Mouse (Mus musculus): ENCODE results near the gene Trim14. TPM values are rescaled to one million over a fixed set of nuclear protein-coding genes. Genes with fewer than 3 reads are reported as not detected.

Trim14 gene
- polyA plus RNA-seq, 1 experiment from 2014 or later = 11.4 TPM

DNA sequence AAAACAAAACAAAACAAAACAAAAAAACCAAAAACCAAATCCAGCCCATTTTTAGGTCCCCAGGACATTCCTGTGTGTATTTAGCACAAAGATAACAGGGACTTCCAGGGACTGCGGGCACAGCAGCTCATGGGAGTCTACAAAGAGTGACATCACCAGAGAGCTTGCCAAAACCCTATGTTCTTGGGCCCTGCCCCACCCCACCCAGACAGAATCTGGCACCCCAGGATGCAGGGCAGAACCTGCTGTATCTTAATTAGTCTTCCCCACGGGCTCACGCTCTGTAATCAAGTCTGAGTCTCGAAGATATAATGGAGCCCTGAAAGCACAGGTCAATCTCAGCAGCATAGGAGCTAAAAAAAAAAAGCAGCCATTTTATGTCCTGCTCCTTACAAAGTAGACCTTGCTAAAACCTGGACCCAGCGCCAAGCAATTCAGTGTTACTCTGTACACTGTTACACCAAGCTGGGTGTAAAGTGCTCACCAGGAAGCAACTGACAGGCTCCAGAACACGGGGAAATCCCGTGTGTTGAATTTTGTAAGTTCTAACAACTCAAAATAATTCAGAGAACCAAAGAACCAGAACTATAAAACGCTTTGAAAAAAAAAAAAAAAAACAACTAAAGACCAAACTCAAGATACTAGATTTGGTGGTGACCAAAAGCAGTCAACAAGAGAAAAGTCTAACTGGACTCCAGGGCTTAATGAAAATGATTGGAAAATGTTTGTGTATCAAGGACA is 31.2 kb upstream of the Trim14 start:
- Histone ChIP-seq H3K9me3 (ENCODE audit: control insufficient read depth, low read length) (0 out of 2 replicates have a peak, but pooled peaks cover 6% of the 10 kb centered on the region), H3K4me2 (ENCODE audit: low read length) (no peak overlapping the region), H3K27ac (ENCODE audit: low read depth) (no peak overlapping the region), H3K9ac (ENCODE audit: low read length) (no peak overlapping the region), H3K4me3 (ENCODE audit: low read depth, low read length) (no peak overlapping the region), H3K27me3 (replicated peaks; ENCODE audit: control insufficient read depth, insufficient read depth, low read length) (no peaks in the 10 kb centered on the region), H3K36me3 (ENCODE audit: control insufficient read depth, insufficient read depth, low read length) (no peaks in the 10 kb centered on the region), H3K4me1 (replicated peaks; ENCODE audit: control insufficient read depth, insufficient read depth, low read length) (no peaks in the 10 kb centered on the region)
- ATAC-seq (replicated peaks; ENCODE audit: low FRiP score, low TSS enrichment, low read depth) = no peak
- 76% methylated on average over 8 of the region's 8 CpGs for WGBS
- no peak for DNase-seq (ENCODE audit: low spot score)

DNA sequence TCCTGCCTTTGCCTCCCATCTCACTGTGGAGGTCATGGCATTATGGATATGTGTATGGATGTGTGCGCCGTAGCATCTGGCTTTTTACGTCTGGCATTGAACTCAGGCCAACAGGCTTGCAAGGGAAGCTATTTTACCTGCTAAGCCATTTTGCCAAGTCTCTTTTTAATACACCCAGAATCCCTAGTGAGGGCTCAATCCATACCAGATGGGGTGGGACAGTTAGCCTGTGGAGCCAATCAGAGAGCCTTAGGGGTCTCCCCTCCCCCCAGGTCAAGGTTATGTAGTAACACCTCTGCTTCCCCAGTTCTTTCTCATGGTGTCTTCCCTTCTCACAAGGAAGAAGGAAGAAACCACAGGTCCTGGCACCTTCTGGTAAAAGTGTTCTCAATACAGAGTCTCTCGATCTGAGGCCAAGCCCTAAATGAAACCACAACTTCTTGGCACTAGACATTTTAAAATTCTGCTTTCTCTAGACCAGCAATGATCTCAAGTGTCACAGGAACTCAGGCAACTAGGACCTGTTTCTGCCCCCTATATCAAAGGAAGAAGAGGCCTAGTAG is 29.5 kb upstream of the Trim14 start:
- Histone ChIP-seq H3K4me1 (replicated peaks; ENCODE audit: control insufficient read depth, insufficient read depth, low read length) (peaks cover 1% of the 10 kb centered on the region; the same call in 1 of the 2 replicates), H3K27ac (ENCODE audit: low read depth) (no peak overlapping the region), H3K36me3 (ENCODE audit: control insufficient read depth, insufficient read depth, low read length) (no peaks in the 10 kb centered on the region), H3K4me3 (ENCODE audit: low read depth, low read length) (no peak overlapping the region), H3K4me2 (ENCODE audit: low read length) (no peak overlapping the region), H3K9ac (ENCODE audit: low read length) (no peak overlapping the region), H3K9me3 (ENCODE audit: control insufficient read depth, low read length) (no peaks in the 10 kb centered on the region), H3K27me3 (replicated peaks; ENCODE audit: control insufficient read depth, insufficient read depth, low read length) (no peaks in the 10 kb centered on the region)
- no peak for DNase-seq (ENCODE audit: low spot score)
- ATAC-seq (replicated peaks; ENCODE audit: low FRiP score, low TSS enrichment, low read depth) = no peak
- WGBS = 90% methylated on average over 4 of the region's 4 CpGs

DNA sequence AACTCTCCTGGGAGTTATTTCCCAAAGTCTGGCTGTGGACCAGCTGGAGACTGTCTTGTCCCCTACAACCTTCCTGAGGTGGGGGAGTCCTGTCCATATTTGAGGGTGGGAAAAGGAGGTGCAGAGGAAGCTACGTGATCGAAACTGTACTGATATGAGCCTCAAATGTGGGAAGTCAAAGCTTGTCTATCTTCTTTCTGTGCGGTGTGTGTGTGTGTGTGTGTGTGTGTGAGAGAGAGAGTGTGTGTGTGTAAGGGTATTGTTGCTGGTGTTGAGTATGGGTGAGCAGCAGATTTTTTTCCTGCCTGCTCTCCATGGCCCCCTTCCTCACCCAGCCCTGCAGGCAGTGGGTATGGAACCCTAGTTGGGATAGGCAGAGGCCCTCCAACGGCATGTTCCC is 28.3 kb upstream of the Trim14 start:
- Histone ChIP-seq H3K9ac (ENCODE audit: low read length) (no peak overlapping the region), H3K9me3 (ENCODE audit: control insufficient read depth, low read length) (no peaks in the 10 kb centered on the region), H3K4me1 (replicated peaks; ENCODE audit: control insufficient read depth, insufficient read depth, low read length) (peaks cover 5% of the 10 kb centered on the region; the same call in 1 of the 2 replicates), H3K36me3 (ENCODE audit: control insufficient read depth, insufficient read depth, low read length) (no peaks in the 10 kb centered on the region), H3K4me2 (ENCODE audit: low read length) (no peak overlapping the region), H3K27ac (ENCODE audit: low read depth) (no peak overlapping the region), H3K27me3 (replicated peaks; ENCODE audit: control insufficient read depth, insufficient read depth, low read length) (no peaks in the 10 kb centered on the region), H3K4me3 (ENCODE audit: low read depth, low read length) (no peak overlapping the region)
- ATAC-seq (replicated peaks; ENCODE audit: low FRiP score, low TSS enrichment, low read depth) = no peak
- WGBS = 81% methylated on average over 4 of the region's 4 CpGs
- DNase-seq (ENCODE audit: low spot score) = no peak

DNA sequence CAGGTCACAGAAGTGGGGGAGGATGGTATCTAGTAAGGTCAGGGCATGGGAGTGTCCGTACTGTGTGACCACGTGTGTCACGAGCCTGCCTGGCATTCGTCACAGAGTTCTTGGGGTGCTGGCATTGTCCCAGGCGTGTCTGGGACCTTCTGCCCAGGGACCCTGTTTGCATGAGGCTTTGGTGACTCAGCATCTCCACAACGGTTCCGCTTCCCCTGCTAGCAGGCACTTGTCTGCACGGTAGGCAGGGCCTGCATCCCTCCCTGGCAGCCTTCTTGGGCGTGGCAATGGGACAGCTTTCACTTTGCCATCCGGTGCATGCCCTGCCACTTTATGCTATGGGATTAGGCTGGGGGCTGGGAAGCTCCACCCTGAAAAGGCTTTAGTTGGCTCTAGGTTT is 27.9 kb upstream of the Trim14 start:
- H3K9me3 ChIP-seq (ENCODE audit: control insufficient read depth, low read length) = no peaks in the 10 kb centered on the region
- H3K36me3 ChIP-seq (ENCODE audit: control insufficient read depth, insufficient read depth, low read length) = no peaks in the 10 kb centered on the region
- no peak overlapping the region for H3K4me2 ChIP-seq (ENCODE audit: low read length)
- WGBS = 67% methylated on average over 10 of the region's 10 CpGs
- H3K4me3 ChIP-seq (ENCODE audit: low read depth, low read length) = no peak overlapping the region
- no peak for DNase-seq (ENCODE audit: low spot score)
- no peak for ATAC-seq (replicated peaks; ENCODE audit: low FRiP score, low TSS enrichment, low read depth)
- no peaks in the 10 kb centered on the region for H3K27me3 ChIP-seq (replicated peaks; ENCODE audit: control insufficient read depth, insufficient read depth, low read length)
- H3K27ac ChIP-seq (ENCODE audit: low read depth) = no peak overlapping the region
- no peak overlapping the region for H3K9ac ChIP-seq (ENCODE audit: low read length)
- H3K4me1 ChIP-seq (replicated peaks; ENCODE audit: control insufficient read depth, insufficient read depth, low read length) = peaks cover 5% of the 10 kb centered on the region; the same call in 1 of the 2 replicates

DNA sequence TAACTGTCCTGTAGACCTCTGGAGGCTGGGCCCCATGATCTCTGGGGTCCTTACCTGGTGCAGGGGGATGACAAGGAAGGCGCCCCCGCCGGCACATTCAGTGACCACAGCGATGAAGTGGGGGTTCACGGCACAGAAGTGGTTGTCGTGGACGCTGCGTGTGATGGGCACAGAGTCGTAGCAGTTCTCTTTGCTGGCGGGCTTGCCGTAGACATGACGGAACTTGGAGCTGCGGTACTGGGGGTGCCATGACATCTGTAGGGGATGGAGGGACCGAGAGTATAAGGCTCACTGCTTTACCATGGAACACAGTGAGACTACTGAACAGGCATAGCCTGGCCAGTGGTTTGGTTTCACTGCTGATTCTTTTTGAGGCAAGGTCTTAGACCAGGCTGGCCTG is 26.9 kb upstream of the Trim14 start:
- no peak overlapping the region for H3K4me2 ChIP-seq (ENCODE audit: low read length)
- 97% methylated on average over 14 of the region's 14 CpGs for WGBS
- H3K27ac ChIP-seq (ENCODE audit: low read depth) = no peak overlapping the region
- H3K4me1 ChIP-seq (replicated peaks; ENCODE audit: control insufficient read depth, insufficient read depth, low read length) = peaks cover 5% of the 10 kb centered on the region; the same call in 1 of the 2 replicates
- H3K27me3 ChIP-seq (replicated peaks; ENCODE audit: control insufficient read depth, insufficient read depth, low read length) = no peaks in the 10 kb centered on the region
- DNase-seq (ENCODE audit: low spot score) = no peak
- no peak for ATAC-seq (replicated peaks; ENCODE audit: low FRiP score, low TSS enrichment, low read depth)
- no peak overlapping the region for H3K9ac ChIP-seq (ENCODE audit: low read length)
- no peaks in the 10 kb centered on the region for H3K36me3 ChIP-seq (ENCODE audit: control insufficient read depth, insufficient read depth, low read length)
- no peaks in the 10 kb centered on the region for H3K9me3 ChIP-seq (ENCODE audit: control insufficient read depth, low read length)
- no peak overlapping the region for H3K4me3 ChIP-seq (ENCODE audit: low read depth, low read length)

DNA sequence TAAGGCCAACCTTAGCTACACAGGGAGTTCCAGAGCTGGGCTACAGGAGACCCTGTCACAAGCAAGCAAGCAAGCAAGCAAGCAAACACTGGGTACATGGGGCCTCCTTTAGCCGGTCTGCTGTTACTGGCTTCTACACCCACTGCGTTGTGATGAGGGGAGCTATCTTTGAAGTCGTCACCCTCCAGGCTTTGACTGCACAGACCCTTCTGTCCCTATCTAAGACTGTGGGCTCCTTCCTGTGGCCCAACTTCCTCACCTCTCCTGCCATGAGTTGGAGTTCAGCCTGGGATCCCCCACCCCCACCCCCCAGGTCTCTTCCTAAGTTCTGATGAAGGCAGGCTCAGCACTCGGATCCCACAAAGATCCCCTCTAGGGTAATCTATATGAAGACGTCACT is 26.1 kb upstream of the Trim14 start:
- Histone ChIP-seq H3K27me3 (replicated peaks; ENCODE audit: control insufficient read depth, insufficient read depth, low read length) (no peaks in the 10 kb centered on the region), H3K9ac (ENCODE audit: low read length) (no peak overlapping the region), H3K4me2 (ENCODE audit: low read length) (no peak overlapping the region), H3K9me3 (ENCODE audit: control insufficient read depth, low read length) (no peaks in the 10 kb centered on the region), H3K27ac (ENCODE audit: low read depth) (no peak overlapping the region), H3K36me3 (ENCODE audit: control insufficient read depth, insufficient read depth, low read length) (no peaks in the 10 kb centered on the region), H3K4me3 (ENCODE audit: low read depth, low read length) (no peak overlapping the region), H3K4me1 (replicated peaks; ENCODE audit: control insufficient read depth, insufficient read depth, low read length) (peaks cover 5% of the 10 kb centered on the region; the same call in 1 of the 2 replicates)
- 83% methylated on average over 5 of the region's 5 CpGs for WGBS
- ATAC-seq (replicated peaks; ENCODE audit: low FRiP score, low TSS enrichment, low read depth) = no peak
- no peak for DNase-seq (ENCODE audit: low spot score)

DNA sequence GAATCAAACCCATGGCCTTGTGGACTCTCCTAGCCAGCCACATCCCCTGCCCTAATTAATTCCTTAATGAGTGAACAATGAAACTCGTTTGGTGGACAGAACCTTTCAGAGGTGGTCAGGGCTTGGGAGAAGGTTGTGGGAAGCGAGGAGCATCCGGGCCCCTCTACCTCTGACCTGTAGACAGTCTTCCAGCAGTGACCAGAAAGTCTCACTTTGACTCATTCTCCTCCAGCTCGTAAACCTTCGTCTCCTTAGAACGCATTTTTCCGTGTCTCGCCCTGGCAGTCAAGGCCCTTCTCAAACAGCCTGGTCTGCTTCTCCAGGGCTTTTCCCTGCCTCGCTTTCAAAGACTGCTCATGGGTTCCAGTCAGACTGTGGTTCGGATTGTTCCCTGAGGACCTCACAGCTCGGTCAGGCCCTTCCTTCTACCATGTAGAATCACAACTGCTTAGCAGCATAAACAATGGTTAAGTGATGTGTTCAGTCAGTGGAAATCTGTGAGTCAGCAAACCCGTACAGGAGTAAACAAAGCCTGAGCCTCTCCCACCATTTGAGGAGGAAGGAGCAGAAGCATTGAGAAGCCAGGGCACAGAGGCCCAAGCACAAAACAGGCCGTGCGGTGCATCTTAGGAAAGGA is 24.2 kb upstream of the Trim14 start:
- Histone ChIP-seq H3K27ac (ENCODE audit: low read depth) (no peak overlapping the region), H3K4me1 (replicated peaks; ENCODE audit: control insufficient read depth, insufficient read depth, low read length) (peaks cover 5% of the 10 kb centered on the region; the same call in 1 of the 2 replicates), H3K36me3 (ENCODE audit: control insufficient read depth, insufficient read depth, low read length) (no peaks in the 10 kb centered on the region), H3K9ac (ENCODE audit: low read length) (no peak overlapping the region), H3K4me2 (ENCODE audit: low read length) (no peak overlapping the region), H3K4me3 (ENCODE audit: low read depth, low read length) (no peak overlapping the region), H3K9me3 (ENCODE audit: control insufficient read depth, low read length) (no peaks in the 10 kb centered on the region), H3K27me3 (replicated peaks; ENCODE audit: control insufficient read depth, insufficient read depth, low read length) (no peaks in the 10 kb centered on the region)
- ATAC-seq (replicated peaks; ENCODE audit: low FRiP score, low TSS enrichment, low read depth) (no peak), DNase-seq (ENCODE audit: low spot score) (no peak)
- WGBS = 60% methylated on average over 14 of the region's 14 CpGs

DNA sequence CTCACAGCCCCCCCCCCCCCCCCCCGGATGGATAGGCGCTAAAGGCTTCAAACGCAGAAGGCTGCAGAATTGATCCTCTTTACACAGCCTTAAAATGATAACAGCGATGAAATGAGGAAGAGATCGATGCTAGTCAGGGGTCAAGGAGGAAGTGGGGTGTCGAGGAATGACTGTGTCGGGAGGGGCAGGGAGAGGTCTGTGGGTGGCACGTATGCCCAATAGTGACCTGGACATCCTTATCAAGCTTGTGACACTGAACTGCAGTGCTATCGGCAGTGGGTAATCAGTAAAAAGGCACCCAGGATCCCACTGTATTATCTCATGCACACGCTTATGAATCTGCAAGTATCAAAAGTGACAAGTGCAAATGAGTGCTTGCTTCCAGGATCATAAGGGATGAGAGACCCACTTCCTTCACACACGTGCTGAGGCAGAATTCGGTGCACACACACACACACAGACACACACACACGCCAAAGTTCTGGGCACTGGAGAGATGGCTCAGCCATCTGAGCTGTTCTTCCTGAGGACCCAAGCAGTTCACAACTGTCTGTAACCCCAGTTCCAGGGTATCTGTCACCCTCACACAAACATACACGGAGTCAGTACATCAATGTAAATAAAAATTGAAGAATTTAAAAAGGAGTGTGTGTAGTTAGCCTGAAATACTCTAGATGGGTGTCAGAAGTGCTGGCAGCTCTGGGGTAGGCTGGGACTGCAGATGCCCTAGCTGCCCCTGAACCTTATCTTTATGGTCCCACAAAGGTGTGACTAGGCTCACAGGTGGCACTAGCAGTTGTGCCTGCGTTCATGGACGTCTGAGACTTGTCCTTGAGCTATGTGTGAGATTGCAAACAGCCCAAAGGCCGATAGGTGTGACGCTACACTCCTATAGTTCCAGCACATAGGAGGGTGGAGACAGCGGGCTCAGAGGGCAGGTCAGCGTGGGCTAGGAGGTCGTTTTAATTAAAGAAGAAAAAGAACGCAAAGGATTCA is 23.0 kb upstream of the Trim14 start:
- H3K4me3 ChIP-seq (ENCODE audit: low read depth, low read length) = no peak overlapping the region
- no peak overlapping the region for H3K4me2 ChIP-seq (ENCODE audit: low read length)
- peak; percentile 67 for ATAC-seq (replicated peaks; ENCODE audit: low FRiP score, low TSS enrichment, low read depth)
- no peaks in the 10 kb centered on the region for H3K9me3 ChIP-seq (ENCODE audit: control insufficient read depth, low read length)
- H3K27ac ChIP-seq (ENCODE audit: low read depth) = peak overlapping the region; percentile 2; the same call in 1 of the 2 replicates
- DNase-seq (ENCODE audit: low spot score) = no peak
- no peaks in the 10 kb centered on the region for H3K27me3 ChIP-seq (replicated peaks; ENCODE audit: control insufficient read depth, insufficient read depth, low read length)
- no peaks in the 10 kb centered on the region for H3K36me3 ChIP-seq (ENCODE audit: control insufficient read depth, insufficient read depth, low read length)
- WGBS = 57% methylated on average over 22 of the region's 22 CpGs
- H3K9ac ChIP-seq (ENCODE audit: low read length) = no peak overlapping the region
- H3K4me1 ChIP-seq (replicated peaks; ENCODE audit: control insufficient read depth, insufficient read depth, low read length) = peaks cover 5% of the 10 kb centered on the region; the same call in 1 of the 2 replicates

Data from intestine, embryonic 14.5 days (tissue).